16 mouse cellular contexts compared by ENCODE assay signal in the genomic region with DNA sequence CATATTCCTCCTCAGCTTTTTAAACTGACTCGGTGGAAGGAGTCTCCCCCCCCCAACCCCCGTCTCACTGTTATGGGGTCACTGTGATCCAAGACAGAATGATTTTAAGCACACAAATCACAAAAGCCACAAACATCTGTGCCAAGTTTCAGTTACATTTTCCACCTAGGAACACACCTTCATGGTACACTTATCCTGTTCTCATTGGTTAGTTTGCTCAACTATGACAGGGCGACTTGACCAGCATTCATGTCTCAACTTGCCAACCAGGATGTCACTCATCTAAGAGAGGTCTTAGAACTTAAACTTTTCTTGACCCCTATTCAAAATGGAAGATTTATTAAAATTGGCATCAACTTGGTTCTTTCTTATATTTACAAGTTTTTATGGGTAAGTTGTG. TPM values are rescaled to one million over a fixed set of nuclear protein-coding genes. Genes with fewer than 3 reads are reported as not detected.
DNase-seq lines count a peak whose midpoint lies in the region; TF ChIP-seq lines count a peak whose summit lies in the region.
"Had no signal": no experiment of that assay in that cellular context is flagged by ENCODE, and none has a peak within 500 bp of the region (broad histone marks: within the 10 kb centered on the region; RNA-seq: fewer than 3 reads in every experiment).

No protein-coding gene starts in this region.

- H3K36me3 ChIP-seq in CH12.LX (replicated peaks in 1 of 2; ENCODE audit: control insufficient read depth in 1 of 2, insufficient read depth in 1 of 2, low read length in 1 of 2), result no peaks in the 10 kb centered on the region
- H3K36me3 ChIP-seq: G1E had no signal

- dilution Hi-C loops in CH12.LX (cut with MboI; ENCODE audit: extremely low pct_ligation_motif_present, extremely low pct_unique_long_range_greater_than_20kb, low sequenced_read_pairs), result no loop called here

- no peak for TF ChIP-seq POLR2A in CH12.LX (IDR thresholded peaks at IDR 0.05; ENCODE audit: low read depth, low read length)

- H3K4me1 ChIP-seq in CH12.LX (ENCODE audit: control insufficient read depth in 1 of 2, insufficient read depth in 2 of 2), result peaks cover 5 to 15% of the 10 kb centered on the region in 2 experiments

- no peak for TF ChIP-seq RAD21 in CH12.LX (IDR thresholded peaks at IDR 0.05; ENCODE audit: low read depth, low read length)

- no peak overlapping the region for H3K9ac ChIP-seq in CH12.LX (ENCODE audit: insufficient read depth, low read depth)

- H3K4me3 ChIP-seq in CH12.LX (replicated peaks in 1 of 3; ENCODE audit: low read depth in 2 of 3, low read length in 2 of 3, poor library complexity in 1 of 3), result no peak overlapping the region

- peak; percentile 75 for DNase-seq in CH12.LX (ENCODE audit: extremely low read depth)
- no peak for DNase-seq in thymus, postnatal 14 days
- DNase-seq: adrenal gland, adult 2 months; adrenal gland, adult 8-10 months; adrenal gland, postnatal 10 days; adrenal gland, postnatal 14 days; adrenal gland, postnatal 25 days; adrenal gland, postnatal 36 days; B cell, adult 2 months; cerebellum, adult 11 months; cerebellum, adult 11-12 months; cerebellum, adult 18-20 months; cerebellum, adult 2 months; cerebellum, adult 8-10 months had no signal

- peak; percentile 89 for TF ChIP-seq EP300 in CH12.LX (IDR thresholded peaks at IDR 0.05; ENCODE audit: low read length)

- H3K9me3 ChIP-seq in CH12.LX (replicated peaks; ENCODE audit: low read length), result no peaks in the 10 kb centered on the region
- H3K9me3 ChIP-seq: G1E had no signal

- no peak for TF ChIP-seq CTCF in CH12.LX (conservative IDR thresholded peaks at IDR 0.05 in 1 of 2, IDR thresholded peaks at IDR 0.05 in 1 of 2; ENCODE audit: low read depth in 2 of 2, low read length in 2 of 2)

- no peaks in the 10 kb centered on the region for H3K79me2 ChIP-seq in CH12.LX (replicated peaks; ENCODE audit: control insufficient read depth, extremely low read depth, insufficient read depth, poor library complexity, severe bottlenecking)

- H3K4me2 ChIP-seq in CH12.LX (ENCODE audit: insufficient read depth, low read depth, poor library complexity, severe bottlenecking), result peak overlapping the region; percentile 56; the same call in 1 of the 2 replicates

- no peaks in the 10 kb centered on the region for H3K27me3 ChIP-seq in CH12.LX (replicated peaks)

- in situ Hi-C loops in CH12.LX (cut with MboI; ENCODE audit: low pct_ligation_motif_present, low pct_unique_long_range_greater_than_20kb, low sequenced_read_pairs), result no loop called here

- no peak overlapping the region for H3K27ac ChIP-seq in CH12.LX (ENCODE audit: insufficient read depth, low read depth)

TF ChIP-seq in CH12.LX, 34 proteins besides CTCF, POLR2A, EP300 and RAD21:
- TF ChIP-seq SMC3 (IDR thresholded peaks at IDR 0.05; ENCODE audit: low read depth, low read length) (no peak), TCF12 (IDR thresholded peaks at IDR 0.05; ENCODE audit: low read depth, low read length) (peak; percentile 74; the same call in 1 of the 2 replicates), CHD1 (IDR thresholded peaks at IDR 0.05; ENCODE audit: low read depth, low read length) (peak; percentile 96), ETS1 (conservative IDR thresholded peaks at IDR 0.05; ENCODE audit: low read depth, low read length) (peak; percentile 55), CHD2 (IDR thresholded peaks at IDR 0.05; ENCODE audit: low read length) (peak; percentile 25; the same call in 1 of the 2 replicates), IRF4 (IDR thresholded peaks at IDR 0.05; ENCODE audit: low read depth, low read length) (peak; percentile 88), BHLHE40 (IDR thresholded peaks at IDR 0.05; ENCODE audit: low read depth, low read length) (peak; percentile 51), JUN (IDR thresholded peaks at IDR 0.05; ENCODE audit: insufficient read depth, low read depth, low read length) (0 out of 2 replicates have a peak, but pooled peaks have one; percentile 10), PAX5 (IDR thresholded peaks at IDR 0.05; ENCODE audit: low read length) (no peak)

RNA-seq across cellular contexts. Expression of a gene that starts 31.8 kb away (rescaled TPM):
- 0.04 TPM in 2 replicates for total RNA-seq in CH12.LX (2012; rRNA removed)
- total RNA-seq in CH12.LX (2014; rRNA removed), result 0.13 and 0.19 TPM in 2 replicates
- polyA plus RNA-seq in CH12.LX (2012; ENCODE audit: insufficient read length, low read depth), result 0.04 and 0.07 TPM in 2 replicates
- total RNA-seq: adrenal gland, postnatal 14 days; adrenal gland, postnatal 25 days had no signal
- polyA plus RNA-seq: activated CD4-positive, CD25-positive, alpha-beta regulatory T cell, adult 4 months; adrenal gland, adult 2 months; G1E had no signal

RNA-seq across cellular contexts. Expression of a gene that starts 55.2 kb away (rescaled TPM):
- total RNA-seq in CH12.LX (2012; rRNA removed) (8.4 and 10.6 TPM in 2 replicates), CH12.LX (2014; rRNA removed) (13.9 and 14.2 TPM in 2 replicates)
- 11.9 and 14.9 TPM in 2 replicates for polyA plus RNA-seq in CH12.LX (2012; ENCODE audit: insufficient read length, low read depth)
